Mouse (Mus musculus) hindbrain, embryonic 11.5 days (tissue): ENCODE data around the gene Cmtr1. TPM values are rescaled to one million over a fixed set of nuclear protein-coding genes. Genes with fewer than 3 reads are reported as not detected.

Experiments
- ATAC-seq: fragments of 200-750 bp; cut with Nextera tagmentation; 2 replicates; pipeline ENCODE4 v1.8.0; 2017; ENCODE audit warnings: mild to moderate bottlenecking, moderate TSS enrichment, moderate library complexity; ENCODE audit not compliant: low FRiP score
- DNase-seq: peaks from one replicate; pipeline ENCODE4 v3.0.0-alpha.2; 2015; ENCODE audit warnings: low spot score
- H3K27ac ChIP-seq: fragments of 300-500 bp; sonication (generic); 2 replicates; pipeline ENCODE4 v1.5.1; 2014; ENCODE audit warnings: mild to moderate bottlenecking, low read depth, low read length
- H3K27me3 ChIP-seq: fragments of 300-500 bp; sonication (generic); 2 replicates; pipeline ENCODE4 v1.6.1; 2014; ENCODE audit warnings: mild to moderate bottlenecking, low read length, moderate library complexity, mixed read lengths; ENCODE audit not compliant: control insufficient read depth, insufficient read depth
- H3K36me3 ChIP-seq: fragments of 300-500 bp; sonication (generic); 2 replicates; pipeline ENCODE4 v1.6.1; 2014; ENCODE audit warnings: mild to moderate bottlenecking, low read length, moderate library complexity, mixed read lengths; ENCODE audit not compliant: control insufficient read depth, insufficient read depth
- H3K4me1 ChIP-seq: fragments of 300-500 bp; sonication (generic); replicated peaks from 2 replicates; pipeline ENCODE4 v1.6.1; 2014; ENCODE audit warnings: low read length, mixed read lengths; ENCODE audit not compliant: control insufficient read depth, insufficient read depth
- H3K4me2 ChIP-seq: fragments of 300-500 bp; sonication (generic); replicated peaks from 2 replicates; pipeline ENCODE4 v1.6.1; 2014; ENCODE audit warnings: mild to moderate bottlenecking, low read depth, low read length
- H3K4me3 ChIP-seq: fragments of 300-500 bp; sonication (generic); 2 replicates; pipeline ENCODE4 v1.5.1; 2014; ENCODE audit warnings: low read depth, low read length
- H3K9ac ChIP-seq: fragments of 300-500 bp; sonication (generic); 2 replicates; pipeline ENCODE4 v1.6.1; 2014; ENCODE audit warnings: low read depth, low read length
- H3K9me3 ChIP-seq: fragments of 300-500 bp; sonication (generic); 2 replicates; pipeline ENCODE4 v1.6.1; 2016; ENCODE audit warnings: low read length; ENCODE audit not compliant: control insufficient read depth
- WGBS: fragments of 180-500 bp; shearing (Covaris S2); extraction: QIAGEN DNeasy Blood & Tissue Kit; methylation state at CpG from one replicate; pipeline ENCODE4 v1.1.7; 2014; 5-methylcytosine and 5-hydroxymethylcytosine counted together
- polyA plus RNA-seq: library from polyadenylated mRNA; unstranded; fragments of >200 nt; fragmentation: Nextera tagmentation; extraction: Ambion mirVana; gene quantifications from 2 replicates; pipeline ENCODE4 v1.2.1, GENCODE M21; 2014

Cmtr1 gene
- polyA plus RNA-seq, 1 experiment from 2014 or later = 107 TPM

- DNase-seq (no peak), ATAC-seq (no peak)
- H3K4me2 ChIP-seq = no peak overlapping the region
- H3K9me3 ChIP-seq = no peaks in the 10 kb centered on the region
- 46% methylated on average over 4 of the region's 4 CpGs for WGBS
- no peak overlapping the region for H3K4me3 ChIP-seq
- no peaks in the 10 kb centered on the region for H3K27me3 ChIP-seq
- no peak overlapping the region for H3K27ac ChIP-seq
- no peak overlapping the region for H3K9ac ChIP-seq
- no peaks in the 10 kb centered on the region for H3K36me3 ChIP-seq
- H3K4me1 ChIP-seq = peaks cover 3% of the 10 kb centered on the region; the same call in 1 of the 2 replicates
Observed at GRCm38 (mm10) chr17:29754510-29754909, 94.1 kb downstream of the Cmtr1 start.

Other genes starting within 250 kb of the Cmtr1 start
- gene Pim1, start 169.8 kb upstream of the Cmtr1 start, polyA plus RNA-seq = 16.8 and 18.1 TPM in 2 replicates
- not detected in 2 replicates for gene Gm17657, start 111.0 kb upstream of the Cmtr1 start, polyA plus RNA-seq
- 15.3 and 17.2 TPM in 2 replicates for gene Tbc1d22b, start 110.8 kb upstream of the Cmtr1 start, polyA plus RNA-seq
- 0.50 and 0.60 TPM in 2 replicates for gene Tmem217, start 108.2 kb upstream of the Cmtr1 start, polyA plus RNA-seq
- 113 and 116 TPM in 2 replicates for gene Rnf8, start 45.8 kb upstream of the Cmtr1 start, polyA plus RNA-seq
- gene Gm28043, start 45.7 kb upstream of the Cmtr1 start, polyA plus RNA-seq = 2.9 and 3.2 TPM in 2 replicates
- 14.8 and 15.2 TPM in 2 replicates for gene Ccdc167, start 56.4 kb downstream of the Cmtr1 start, polyA plus RNA-seq